Mouse (Mus musculus) hindbrain, embryonic 12.5 days (tissue): Measurements from ENCODE around the gene Zc3h7b. TPM values are rescaled to one million over a fixed set of nuclear protein-coding genes. Genes with fewer than 3 reads are reported as not detected.
A peak's percentile ranks its signal among the peaks of the same experiment; 100 is the strongest.

Source experiments
- ATAC-seq: fragments of 200-750 bp; cut with Nextera tagmentation; 2 replicates; pipeline ENCODE4 v1.8.0; 2017; ENCODE audit warnings: moderate TSS enrichment; ENCODE audit not compliant: low FRiP score
- H3K27ac ChIP-seq: fragments of 300-500 bp; sonication (generic); 2 replicates; pipeline ENCODE4 v1.5.1; 2016; ENCODE audit warnings: mild to moderate bottlenecking
- H3K27me3 ChIP-seq: fragments of 300-500 bp; sonication (generic); 2 replicates; pipeline ENCODE4 v1.6.1; 2016; ENCODE audit warnings: mild to moderate bottlenecking
- H3K36me3 ChIP-seq: fragments of 300-500 bp; sonication (generic); 2 replicates; pipeline ENCODE4 v1.6.1; 2016; ENCODE audit warnings: mild to moderate bottlenecking
- H3K4me1 ChIP-seq: fragments of 300-500 bp; sonication (generic); 2 replicates; pipeline ENCODE4 v1.6.1; 2016
- H3K4me2 ChIP-seq: fragments of 300-500 bp; sonication (generic); replicated peaks from 2 replicates; pipeline ENCODE4 v1.6.1; 2016; ENCODE audit warnings: mild to moderate bottlenecking
- H3K4me3 ChIP-seq: fragments of 300-500 bp; sonication (generic); 2 replicates; pipeline ENCODE4 v1.5.1; 2016; ENCODE audit warnings: mild to moderate bottlenecking
- H3K9ac ChIP-seq: fragments of 300-500 bp; sonication (generic); 2 replicates; pipeline ENCODE4 v1.6.1; 2016; ENCODE audit warnings: mild to moderate bottlenecking, moderate library complexity
- H3K9me3 ChIP-seq: fragments of 300-500 bp; sonication (generic); replicated peaks from 2 replicates; pipeline ENCODE4 v1.6.1; 2016; ENCODE audit warnings: mild to moderate bottlenecking
- WGBS: fragments of 180-500 bp; shearing (Covaris S2); methylation state at CpG from one replicate; pipeline ENCODE4 v1.1.7; 2016; 5-methylcytosine and 5-hydroxymethylcytosine counted together
- polyA plus RNA-seq: library from polyadenylated mRNA; unstranded; fragments of >200 nt; fragmentation: Nextera tagmentation; extraction: Ambion mirVana; gene quantifications from 2 replicates; pipeline ENCODE4 v1.2.1, GENCODE M21; 2016

Gene Zc3h7b
- polyA plus RNA-seq, 1 experiment from 2014 or later: 52.1 TPM

GRCm38 (mm10) chr15:81772431-81773120 lies 27.7 kb downstream of the Zc3h7b start:
- no peaks in the 10 kb centered on the region for H3K9me3 ChIP-seq
- ATAC-seq: no peak
- H3K4me2 ChIP-seq: no peak overlapping the region
- H3K4me1 ChIP-seq: no peaks in the 10 kb centered on the region
- H3K27ac ChIP-seq: no peak overlapping the region
- no peak overlapping the region for H3K4me3 ChIP-seq
- H3K27me3 ChIP-seq: no peaks in the 10 kb centered on the region
- peaks cover 91% of the 10 kb centered on the region for H3K36me3 ChIP-seq
- H3K9ac ChIP-seq: no peak overlapping the region
- WGBS: 77% methylated on average over 20 of the region's 20 CpGs

- Histone ChIP-seq H3K27me3 (no peaks in the 10 kb centered on the region), H3K4me2 (no peak overlapping the region), H3K9me3 (no peaks in the 10 kb centered on the region), H3K27ac (no peak overlapping the region), H3K4me3 (no peak overlapping the region), H3K36me3 (peaks cover 93% of the 10 kb centered on the region), H3K4me1 (no peaks in the 10 kb centered on the region), H3K9ac (no peak overlapping the region)
- no peak for ATAC-seq
- WGBS: 88% methylated on average over 15 of the region's 15 CpGs
Observed at GRCm38 (mm10) chr15:81774505-81775171, 29.8 kb downstream of the Zc3h7b start.

- H3K4me3 ChIP-seq: no peak overlapping the region
- H3K9ac ChIP-seq: no peak overlapping the region
- 91% methylated on average over 11 of the region's 11 CpGs for WGBS
- no peaks in the 10 kb centered on the region for H3K27me3 ChIP-seq
- no peak overlapping the region for H3K27ac ChIP-seq
- H3K4me2 ChIP-seq: no peak overlapping the region
- ATAC-seq: no peak
- H3K9me3 ChIP-seq: no peaks in the 10 kb centered on the region
- H3K36me3 ChIP-seq: peaks cover 99% of the 10 kb centered on the region
- H3K4me1 ChIP-seq: no peaks in the 10 kb centered on the region
Observed at GRCm38 (mm10) chr15:81776631-81777422, 32.0 kb downstream of the Zc3h7b start.

GRCm38 (mm10) chr15:81781816-81782215 lies 37.0 kb downstream of the Zc3h7b start:
- Histone ChIP-seq H3K9me3 (no peaks in the 10 kb centered on the region), H3K4me1 (no peaks in the 10 kb centered on the region), H3K4me2 (no peak overlapping the region), H3K9ac (no peak overlapping the region), H3K4me3 (no peak overlapping the region), H3K27me3 (no peaks in the 10 kb centered on the region), H3K27ac (no peak overlapping the region), H3K36me3 (peaks cover 95% of the 10 kb centered on the region)
- 83% methylated on average over 7 of the region's 7 CpGs for WGBS
- no peak for ATAC-seq

GRCm38 (mm10) chr15:81784762-81785161 lies 39.9 kb downstream of the Zc3h7b start:
- no peak for ATAC-seq
- no peak overlapping the region for H3K9ac ChIP-seq
- no peak overlapping the region for H3K4me3 ChIP-seq
- no peaks in the 10 kb centered on the region for H3K9me3 ChIP-seq
- no peaks in the 10 kb centered on the region for H3K27me3 ChIP-seq
- peaks cover 90% of the 10 kb centered on the region for H3K36me3 ChIP-seq
- WGBS: 78% methylated on average over 5 of the region's 5 CpGs
- H3K27ac ChIP-seq: no peak overlapping the region; the same call in 1 of the 2 replicates
- no peaks in the 10 kb centered on the region for H3K4me1 ChIP-seq
- H3K4me2 ChIP-seq: no peak overlapping the region

- ATAC-seq: no peak
- Histone ChIP-seq H3K27ac (no peak overlapping the region), H3K4me3 (no peak overlapping the region), H3K27me3 (no peaks in the 10 kb centered on the region), H3K4me1 (no peaks in the 10 kb centered on the region), H3K36me3 (peaks cover 90% of the 10 kb centered on the region), H3K4me2 (no peak overlapping the region), H3K9me3 (no peaks in the 10 kb centered on the region), H3K9ac (no peak overlapping the region)
- 89% methylated on average over 8 of the region's 8 CpGs for WGBS
Observed at GRCm38 (mm10) chr15:81785701-81786100, 40.8 kb downstream of the Zc3h7b start.

- no peaks in the 10 kb centered on the region for H3K9me3 ChIP-seq
- H3K9ac ChIP-seq: no peak overlapping the region
- no peak for ATAC-seq
- no peak overlapping the region for H3K4me3 ChIP-seq
- H3K4me2 ChIP-seq: no peak overlapping the region
- no peak overlapping the region for H3K27ac ChIP-seq
- H3K4me1 ChIP-seq: no peaks in the 10 kb centered on the region
- 93% methylated on average over 13 of the region's 13 CpGs for WGBS
- H3K36me3 ChIP-seq: peaks cover 90% of the 10 kb centered on the region
- no peaks in the 10 kb centered on the region for H3K27me3 ChIP-seq
Observed at GRCm38 (mm10) chr15:81787525-81787924, 42.7 kb downstream of the Zc3h7b start.

- Histone ChIP-seq H3K4me1 (0 out of 2 replicates have a peak, but pooled peaks cover 4% of the 10 kb centered on the region), H3K4me3 (no peak overlapping the region), H3K36me3 (peaks cover 75% of the 10 kb centered on the region), H3K27me3 (no peaks in the 10 kb centered on the region), H3K9ac (no peak overlapping the region), H3K27ac (no peak overlapping the region), H3K4me2 (no peak overlapping the region), H3K9me3 (no peaks in the 10 kb centered on the region)
- no peak for ATAC-seq
- WGBS: 96% methylated on average over 9 of the region's 9 CpGs
Observed at GRCm38 (mm10) chr15:81792444-81792843, 47.6 kb downstream of the Zc3h7b start.

GRCm38 (mm10) chr15:81796228-81796627 lies 51.4 kb downstream of the Zc3h7b start:
- 0 out of 2 replicates have a peak, but pooled peaks cover 4% of the 10 kb centered on the region for H3K4me1 ChIP-seq
- ATAC-seq: peak; percentile 57; the same call in 1 of the 2 replicates
- no peak overlapping the region for H3K9ac ChIP-seq
- H3K27ac ChIP-seq: no peak overlapping the region
- peaks cover 41% of the 10 kb centered on the region for H3K36me3 ChIP-seq
- 69% methylated on average over 3 of the region's 3 CpGs for WGBS
- no peaks in the 10 kb centered on the region for H3K9me3 ChIP-seq
- no peaks in the 10 kb centered on the region for H3K27me3 ChIP-seq
- no peak overlapping the region for H3K4me2 ChIP-seq
- H3K4me3 ChIP-seq: no peak overlapping the region

- WGBS: 91% methylated on average over 6 of the region's 6 CpGs
Observed at GRCm38 (mm10) chr15:81797861-81798260, 53.0 kb downstream of the Zc3h7b start.

GRCm38 (mm10) chr15:81798421-81798820 lies 53.6 kb downstream of the Zc3h7b start:
- Histone ChIP-seq H3K4me3 (no peak overlapping the region), H3K9me3 (no peaks in the 10 kb centered on the region), H3K4me1 (peaks cover 18% of the 10 kb centered on the region), H3K36me3 (peaks cover 19% of the 10 kb centered on the region), H3K4me2 (no peak overlapping the region), H3K27ac (no peak overlapping the region), H3K27me3 (no peaks in the 10 kb centered on the region), H3K9ac (no peak overlapping the region)
- 91% methylated on average over 4 of the region's 4 CpGs for WGBS
- no peak for ATAC-seq

More at GRCm38 (mm10) chr15:81797861-81798260, 53.0 kb downstream of the Zc3h7b start:
- no peak overlapping the region for H3K4me3 ChIP-seq
- H3K36me3 ChIP-seq: peaks cover 25% of the 10 kb centered on the region
- H3K4me1 ChIP-seq: peaks cover 14% of the 10 kb centered on the region
- H3K27me3 ChIP-seq: no peaks in the 10 kb centered on the region
- H3K9me3 ChIP-seq: no peaks in the 10 kb centered on the region
- no peak overlapping the region for H3K9ac ChIP-seq
- H3K27ac ChIP-seq: no peak overlapping the region
- no peak overlapping the region for H3K4me2 ChIP-seq
- no peak for ATAC-seq

GRCm38 (mm10) chr15:81800391-81800790 lies 55.5 kb downstream of the Zc3h7b start:
- no peaks in the 10 kb centered on the region for H3K9me3 ChIP-seq
- H3K4me3 ChIP-seq: no peak overlapping the region
- H3K27ac ChIP-seq: no peak overlapping the region
- ATAC-seq: no peak
- H3K4me2 ChIP-seq: no peak overlapping the region
- H3K4me1 ChIP-seq: peaks cover 23% of the 10 kb centered on the region
- WGBS: 75% methylated on average over 3 of the region's 3 CpGs
- 0 out of 2 replicates have a peak, but pooled peaks cover 5% of the 10 kb centered on the region for H3K27me3 ChIP-seq
- H3K36me3 ChIP-seq: peaks cover 4% of the 10 kb centered on the region; the same call in 1 of the 2 replicates
- H3K9ac ChIP-seq: no peak overlapping the region
